Mouse (Mus musculus): ENCODE results near the gene Chrdl2.

GRCm38 (mm10) chr7:99990990-99991707 is 14.8 kb upstream of the Chrdl2 start:
- no peak for TF ChIP-seq CTCF (IDR thresholded peaks at IDR 0.05; ENCODE audit: insufficient read depth, low read depth, low read length)
- no peak for TF ChIP-seq POLR2A (IDR thresholded peaks at IDR 0.05; ENCODE audit: insufficient read depth, low read depth, low read length)
